15 mouse cellular contexts compared by ENCODE assay signal in genomic region chr1:58720090-58720489, GRCm38 (mm10). TPM values are rescaled to one million over a fixed set of nuclear protein-coding genes. Genes with fewer than 3 reads are reported as not detected.
A peak's percentile ranks its signal among the peaks of the same experiment; 100 is the strongest.
DNase-seq lines count a peak whose midpoint lies in the region; ATAC-seq lines count a peak whose summit lies in the region.
"Had no signal": no experiment of that assay in that cellular context is flagged by ENCODE, and none has a peak within 500 bp of the region (broad histone marks: within the 10 kb centered on the region; RNA-seq: fewer than 3 reads in every experiment).

No protein-coding gene starts in this region.

- peaks cover 29% of the 10 kb centered on the region for H3K4me1 ChIP-seq in heart, embryonic 16.5 days (ENCODE audit: control insufficient read depth, insufficient read depth, low read length)
- H3K4me1 ChIP-seq in heart, embryonic 11.5 days (ENCODE audit: control insufficient read depth, insufficient read depth, low read length), result peaks cover 11% of the 10 kb centered on the region; the same call in 1 of the 2 replicates
- 0 out of 2 replicates have a peak, but pooled peaks cover 12% of the 10 kb centered on the region for H3K4me1 ChIP-seq in forebrain, embryonic 12.5 days

- no peak for ATAC-seq in heart, embryonic 16.5 days (replicated peaks; ENCODE audit: extremely low read depth, insufficient read depth, low FRiP score)
- no peak for ATAC-seq in heart, embryonic 11.5 days (replicated peaks; ENCODE audit: insufficient number of reproducible peaks, low FRiP score, low TSS enrichment)
- peak; percentile 81 for ATAC-seq in megakaryocyte, adult 5-6 weeks (ENCODE audit: poor library complexity, severe bottlenecking)
- ATAC-seq in forebrain, embryonic 12.5 days (ENCODE audit: low FRiP score), result no peak

- H3K9ac ChIP-seq in heart, embryonic 16.5 days (ENCODE audit: low read length), result no peak overlapping the region
- H3K9ac ChIP-seq in heart, embryonic 11.5 days (ENCODE audit: low read depth, low read length), result no peak overlapping the region
- no peak overlapping the region for H3K9ac ChIP-seq in forebrain, embryonic 12.5 days
- H3K9ac ChIP-seq: embryonic facial prominence, embryonic 13.5 days; hindbrain, embryonic 14.5 days; liver, embryonic 13.5 days had no signal

- H3K27me3 ChIP-seq in heart, embryonic 16.5 days (ENCODE audit: control insufficient read depth, insufficient read depth, low read length), result no peaks in the 10 kb centered on the region
- H3K27me3 ChIP-seq in heart, embryonic 11.5 days (ENCODE audit: control insufficient read depth, insufficient read depth, low read length), result no peaks in the 10 kb centered on the region
- H3K27me3 ChIP-seq in forebrain, embryonic 12.5 days, result no peaks in the 10 kb centered on the region
- H3K27me3 ChIP-seq: embryonic facial prominence, embryonic 13.5 days; liver, embryonic 13.5 days had no signal

- 77% methylated on average over 8 of the region's 8 CpGs for WGBS in heart, embryonic 16.5 days
- WGBS in heart, embryonic 11.5 days (ENCODE audit: insufficient replicate concordance), result 91% methylated on average over 8 of the region's 8 CpGs
- WGBS in forebrain, embryonic 12.5 days, result 94% methylated on average over 8 of the region's 8 CpGs

- peak; percentile 65 for DNase-seq in NIH3T3 (ENCODE audit: low read depth)
- DNase-seq in fat pad, adult 2 months (ENCODE audit: extremely low read depth, low read depth, low spot score), result peak; percentile 82
- DNase-seq in heart, postnatal 36 days, result no peak
- DNase-seq: cerebellum, adult 9-11 months; kidney, postnatal 14 days; liver, embryonic 13.5 days; retina, postnatal 1 day had no signal

- 0 out of 2 replicates have a peak overlapping the region, but pooled peaks have one; percentile 16 for H3K4me2 ChIP-seq in heart, embryonic 16.5 days (ENCODE audit: low read depth, low read length)
- no peak overlapping the region for H3K4me2 ChIP-seq in heart, embryonic 11.5 days
- no peak overlapping the region for H3K4me2 ChIP-seq in forebrain, embryonic 12.5 days
- H3K4me2 ChIP-seq: embryonic facial prominence, embryonic 13.5 days; hindbrain, embryonic 14.5 days; liver, embryonic 13.5 days had no signal

- no peak overlapping the region for H3K4me3 ChIP-seq in heart, embryonic 16.5 days (ENCODE audit: low read length)
- H3K4me3 ChIP-seq in heart, embryonic 11.5 days (ENCODE audit: low read depth, low read length), result no peak overlapping the region
- no peak overlapping the region for H3K4me3 ChIP-seq in forebrain, embryonic 12.5 days (replicated peaks)
- H3K4me3 ChIP-seq: embryonic facial prominence, embryonic 13.5 days; left cerebral cortex, adult 2 months; liver, embryonic 13.5 days had no signal

- no peaks in the 10 kb centered on the region for H3K9me3 ChIP-seq in heart, embryonic 16.5 days (replicated peaks; ENCODE audit: control insufficient read depth, low read length)
- no peaks in the 10 kb centered on the region for H3K9me3 ChIP-seq in heart, embryonic 11.5 days (replicated peaks; ENCODE audit: control insufficient read depth, low read length)
- H3K9me3 ChIP-seq in forebrain, embryonic 12.5 days, result no peaks in the 10 kb centered on the region
- H3K9me3 ChIP-seq: embryonic facial prominence, embryonic 13.5 days; liver, embryonic 13.5 days had no signal

- intact Hi-C loops in heart, postnatal 36 days (cut with DNase I), result no loop called here

- H3K27ac ChIP-seq in heart, embryonic 16.5 days (ENCODE audit: low read length), result peak overlapping the region; percentile 16; the same call in 1 of the 2 replicates
- H3K27ac ChIP-seq in heart, embryonic 11.5 days (ENCODE audit: low read depth, low read length), result no peak overlapping the region
- H3K27ac ChIP-seq in forebrain, embryonic 12.5 days, result no peak overlapping the region
- H3K27ac ChIP-seq: embryonic facial prominence, embryonic 13.5 days; hindbrain, embryonic 14.5 days; left cerebral cortex, adult 2 months; liver, embryonic 13.5 days had no signal

- H3K36me3 ChIP-seq in heart, embryonic 16.5 days (ENCODE audit: control insufficient read depth, insufficient read depth), result peaks cover 11% of the 10 kb centered on the region
- peaks cover 6% of the 10 kb centered on the region for H3K36me3 ChIP-seq in heart, embryonic 11.5 days (ENCODE audit: control insufficient read depth, insufficient read depth, low read length)
- H3K36me3 ChIP-seq in forebrain, embryonic 12.5 days (replicated peaks), result peaks cover 2% of the 10 kb centered on the region; the same call in 1 of the 2 replicates

RNA-seq across cellular contexts. Expression of gene Cflar, which starts 8.8 kb away (rescaled TPM):
- polyA plus RNA-seq in heart, embryonic 16.5 days (2015; fragmentation: Nextera tagmentation; extraction: Ambion mirVana), result 39.2 and 42.0 TPM in 2 replicates
- polyA plus RNA-seq in heart, embryonic 11.5 days (2014; fragmentation: Nextera tagmentation; extraction: Ambion mirVana), result 26.7 and 32.6 TPM in 2 replicates
- total RNA-seq in megakaryocyte, adult 5-6 weeks (2015), result 68.7 and 72.3 TPM in 2 replicates
- 117 and 130 TPM in 2 replicates for total RNA-seq in megakaryocyte, adult 5-6 weeks (2017)
- 23.8 and 24.8 TPM in 2 replicates for polyA plus RNA-seq in forebrain, embryonic 12.5 days (2016; fragmentation: Nextera tagmentation; extraction: Ambion mirVana)
- total RNA-seq in heart, postnatal 36 days (2021), result 10 to 100 TPM; 56.4 to 61.5 TPM

RNA-seq across cellular contexts. Expression of gene Als2cr12, which starts 24.3 kb away (rescaled TPM):
- polyA plus RNA-seq in heart, embryonic 16.5 days (2015; fragmentation: Nextera tagmentation; extraction: Ambion mirVana), result not detected in 2 replicates
- polyA plus RNA-seq in heart, embryonic 11.5 days (2014; fragmentation: Nextera tagmentation; extraction: Ambion mirVana), result not detected in 2 replicates
- 0.14 TPM in 1 of 2 replicates, not detected in the other for total RNA-seq in megakaryocyte, adult 5-6 weeks (2015)
- total RNA-seq in megakaryocyte, adult 5-6 weeks (2017), result not detected in 2 replicates
- polyA plus RNA-seq in forebrain, embryonic 12.5 days (2016; fragmentation: Nextera tagmentation; extraction: Ambion mirVana), result not detected in 2 replicates
- not detected for total RNA-seq in heart, postnatal 36 days (2021)
- total RNA-seq: gastrocnemius, adult 18-20 months; left cerebral cortex, adult 2 months had no signal
- polyA plus RNA-seq: embryonic facial prominence, embryonic 13.5 days; hindbrain, embryonic 14.5 days; liver, embryonic 13.5 days had no signal

Comparison
In these comparisons a context has a peak if more than half of its experiments do, and no peak if none do; other contexts are left out.
1. DNase-seq: peak in NIH3T3 (single experiment) and fat pad, adult 2 months (single experiment); none in heart, postnatal 36 days (0 of 2).